Mouse (Mus musculus): Measurements from ENCODE around the gene Cluh.

GRCm38 (mm10) chr11:74715971-74716525, 66.8 kb downstream of the Cluh start:
- TF ChIP-seq POLR2A (IDR thresholded peaks at IDR 0.05; ENCODE audit: borderline replicate concordance, extremely low read depth, insufficient read depth, insufficient read length, poor library complexity, severe bottlenecking) (no peak), CTCF (IDR thresholded peaks at IDR 0.05; ENCODE audit: borderline replicate concordance, extremely low read depth, insufficient read depth, insufficient read length) (no peak)

Data from brain, embryonic 14.5 days (tissue).